In genomic region chr11:113553605-113554004, GRCm38 (mm10) we compare ENCODE assay signal across 14 mouse cellular contexts.
A peak's percentile ranks its signal among the peaks of the same experiment; 100 is the strongest.
DNase-seq lines count a peak whose midpoint lies in the region; ATAC-seq and TF ChIP-seq lines count a peak whose summit lies in the region.
"Had no signal": no experiment of that assay in that cellular context is flagged by ENCODE, and none has a peak within 500 bp of the region (broad histone marks: within the 10 kb centered on the region; RNA-seq: fewer than 3 reads in every experiment).

No protein-coding gene starts in this region.

- H3K27ac ChIP-seq in layer of hippocampus, adult 2 months: peak overlapping the region; percentile 80
- H3K27ac ChIP-seq in hindbrain, embryonic 15.5 days (replicated peaks): peak overlapping the region; percentile 78
- H3K27ac ChIP-seq in intestine, postnatal 0 days (ENCODE audit: low read depth, low read length): no peak overlapping the region

- ATAC-seq in hindbrain, embryonic 15.5 days (ENCODE audit: low FRiP score, low read depth): 0 out of 2 replicates have a peak, but pooled peaks have one; percentile 28
- no peak for ATAC-seq in intestine, postnatal 0 days

- DNase-seq in layer of hippocampus, adult 2 months (ENCODE audit: low spot score in 2 of 2): no peak
- DNase-seq in layer of hippocampus, adult 9-10 months (ENCODE audit: low spot score): no peak
- peak; percentile 18 for DNase-seq in right cerebral cortex, postnatal 25 days
- DNase-seq in right cerebral cortex, postnatal 14 days: no peak
- no peak for DNase-seq in lung, postnatal 14 days
- DNase-seq: kidney, adult 18-20 months; kidney, postnatal 14 days; liver; lung, adult 18-20 months; lung, postnatal 4 days; thymus, adult 18-20 months had no signal

- H3K4me3 ChIP-seq in layer of hippocampus, adult 2 months: no peak overlapping the region
- no peak overlapping the region for H3K4me3 ChIP-seq in hindbrain, embryonic 15.5 days
- H3K4me3 ChIP-seq in intestine, postnatal 0 days (ENCODE audit: low read depth, low read length): no peak overlapping the region

- H3K36me3 ChIP-seq in hindbrain, embryonic 15.5 days: no peaks in the 10 kb centered on the region
- H3K36me3 ChIP-seq in intestine, postnatal 0 days (ENCODE audit: control insufficient read depth, insufficient read depth): no peaks in the 10 kb centered on the region; the same call in 1 of the 2 replicates

- no peak for TF ChIP-seq CTCF in layer of hippocampus, adult 2 months (conservative IDR thresholded peaks at IDR 0.05)
- TF ChIP-seq CTCF in intestine, postnatal 0 days (IDR thresholded peaks at IDR 0.05; ENCODE audit: low read depth): no peak

- no peak overlapping the region for H3K9ac ChIP-seq in hindbrain, embryonic 15.5 days
- H3K9ac ChIP-seq in intestine, postnatal 0 days (ENCODE audit: low read depth, low read length): no peak overlapping the region

- no peaks in the 10 kb centered on the region for H3K9me3 ChIP-seq in hindbrain, embryonic 15.5 days
- no peaks in the 10 kb centered on the region for H3K9me3 ChIP-seq in intestine, postnatal 0 days (ENCODE audit: control insufficient read depth)

- 63% methylated on average over 13 of the region's 13 CpGs for WGBS in hindbrain, embryonic 15.5 days
- WGBS in intestine, postnatal 0 days: 94% methylated on average over 13 of the region's 13 CpGs

- no peak overlapping the region for H3K4me2 ChIP-seq in hindbrain, embryonic 15.5 days
- no peak overlapping the region for H3K4me2 ChIP-seq in intestine, postnatal 0 days (replicated peaks; ENCODE audit: low read depth)
- H3K4me2 ChIP-seq: heart, embryonic 11.5 days had no signal

- no peaks in the 10 kb centered on the region for H3K27me3 ChIP-seq in hindbrain, embryonic 15.5 days
- H3K27me3 ChIP-seq in intestine, postnatal 0 days (replicated peaks; ENCODE audit: control insufficient read depth, insufficient read depth, low read length): no peaks in the 10 kb centered on the region

- peaks cover 27% of the 10 kb centered on the region for H3K4me1 ChIP-seq in hindbrain, embryonic 15.5 days (replicated peaks)
- no peaks in the 10 kb centered on the region for H3K4me1 ChIP-seq in intestine, postnatal 0 days (replicated peaks; ENCODE audit: control insufficient read depth, insufficient read depth, low read length)
